Mouse (Mus musculus) retina, postnatal 1 day (tissue): ENCODE measurements around the gene Hspa1l.
"Not testable (repeated sequence)": the region's sequence is repeated elsewhere in the genome, so short reads cannot be mapped to it uniquely, and the experiment has no call there.

ENCODE experiments used
- DNase-seq: peaks from one replicate; pipeline ENCODE4 v3.0.0-alpha.2; 2012

Hspa1l gene

DNA sequence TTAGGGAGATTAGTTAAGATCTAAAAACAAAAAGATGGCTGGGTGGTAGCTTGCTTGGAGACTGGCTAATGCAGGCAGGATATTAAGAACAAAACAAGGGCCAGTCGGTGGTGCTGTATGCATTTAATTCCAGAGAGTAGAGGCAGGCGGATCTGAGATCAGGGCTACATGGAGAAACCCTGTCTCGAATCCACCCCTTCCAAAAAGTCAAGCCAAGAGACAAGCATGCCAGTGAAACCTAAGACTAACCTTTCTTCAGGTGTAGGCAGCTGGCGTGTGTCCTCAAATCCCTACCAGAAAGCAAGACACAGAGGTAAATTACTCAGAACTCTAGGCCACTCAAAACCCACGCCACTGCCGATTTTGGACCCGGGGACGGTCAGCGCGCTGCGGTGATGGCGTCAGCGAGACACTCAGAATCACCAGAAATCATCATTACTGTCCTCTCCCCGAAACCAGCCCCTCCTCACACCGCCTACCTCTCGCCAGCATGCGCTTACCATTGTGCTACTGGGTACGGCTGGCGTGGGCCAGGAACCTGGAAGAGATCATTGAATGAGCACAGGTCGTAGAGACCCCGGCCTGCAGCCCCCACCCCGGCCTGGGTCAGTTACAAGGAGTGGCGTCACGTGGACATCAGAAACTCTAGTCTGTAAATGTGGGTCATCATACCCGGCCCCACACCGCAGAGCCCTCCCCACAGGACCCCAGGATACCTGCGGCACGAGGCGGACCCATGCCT is 20.7 kb upstream of the Hspa1l start:
- DNase-seq, result no peak

DNA sequence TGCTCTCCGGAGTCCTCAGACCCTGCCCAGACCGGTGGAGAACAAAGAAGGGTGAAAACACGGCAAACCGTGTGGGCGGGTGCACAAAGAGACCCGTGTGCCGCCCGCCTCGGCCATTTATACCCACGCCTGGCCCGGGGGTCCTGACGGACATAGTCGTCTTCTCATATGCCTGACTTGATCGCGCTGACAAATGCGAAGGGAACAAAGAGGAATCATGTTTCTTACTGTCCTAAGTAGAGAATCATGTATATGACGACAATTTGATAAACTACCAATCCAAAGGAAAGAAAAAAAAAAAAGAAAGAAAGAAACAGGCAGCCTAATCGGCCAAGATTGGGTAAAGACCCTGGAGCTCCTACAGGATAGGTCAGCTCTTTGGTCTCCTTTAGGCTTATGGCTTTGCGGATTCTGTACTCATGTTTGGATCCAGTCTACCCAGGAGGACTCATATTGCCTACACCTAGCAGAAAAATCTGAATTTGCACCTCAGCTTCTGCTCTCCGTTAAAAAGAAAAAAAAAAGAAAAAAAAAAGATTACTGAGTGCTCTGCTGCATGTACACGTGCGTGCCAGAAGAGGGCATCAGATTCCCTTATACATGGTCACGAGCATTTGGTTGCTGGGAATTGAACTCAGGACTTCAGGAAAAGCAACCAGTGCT is 20.0 kb upstream of the Hspa1l start:
- DNase-seq, result peak; percentile 91

DNA sequence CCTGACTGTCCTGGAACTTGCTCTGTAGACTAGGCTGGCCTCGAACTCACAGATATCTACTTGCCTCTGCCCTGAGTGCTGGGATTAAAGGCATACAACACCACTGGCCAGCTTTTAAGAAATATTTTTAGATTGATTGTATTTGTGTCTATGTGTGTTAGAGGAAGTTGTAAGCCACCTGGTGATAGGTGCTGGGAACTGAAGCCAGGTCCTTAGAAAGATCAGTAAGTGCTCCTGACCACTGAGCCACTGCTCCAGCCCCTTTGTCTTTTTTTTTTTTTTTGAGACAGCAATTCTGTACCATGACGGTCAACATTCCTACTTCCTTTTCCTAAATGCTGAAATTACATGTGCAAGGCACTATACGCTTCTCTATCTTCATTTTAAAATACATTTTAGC is 19.2 kb upstream of the Hspa1l start:
- DNase-seq, result no peak

GRCm38 (mm10) chr17:34953904-34954303 is 18.6 kb upstream of the Hspa1l start:
- DNase-seq, result no peak

GRCm38 (mm10) chr17:34954831-34955230 is 17.7 kb upstream of the Hspa1l start:
- no peak for DNase-seq

GRCm38 (mm10) chr17:34955884-34956283 is 16.6 kb upstream of the Hspa1l start:
- DNase-seq, result no peak

GRCm38 (mm10) chr17:34956340-34956739 is 16.2 kb upstream of the Hspa1l start:
- peak; percentile 24 for DNase-seq

DNA sequence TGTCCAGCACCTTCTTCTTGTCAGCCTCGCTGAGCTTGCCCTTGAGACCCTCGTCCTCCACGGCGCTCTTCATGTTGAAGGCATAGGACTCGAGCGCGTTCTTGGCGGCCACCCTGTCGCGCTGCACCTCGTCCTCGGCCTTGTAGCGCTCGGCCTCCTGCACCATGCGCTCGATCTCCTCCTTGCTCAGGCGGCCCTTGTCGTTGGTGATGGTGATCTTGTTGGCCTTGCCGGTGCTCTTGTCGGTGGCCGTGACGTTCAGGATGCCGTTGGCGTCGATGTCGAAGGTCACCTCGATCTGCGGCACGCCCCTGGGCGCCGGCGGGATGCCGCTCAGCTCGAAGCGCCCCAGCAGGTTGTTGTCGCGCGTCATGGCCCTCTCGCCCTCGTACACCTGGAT is 15.2 kb upstream of the Hspa1l start:
- DNase-seq, result not testable (repeated sequence)

DNA sequence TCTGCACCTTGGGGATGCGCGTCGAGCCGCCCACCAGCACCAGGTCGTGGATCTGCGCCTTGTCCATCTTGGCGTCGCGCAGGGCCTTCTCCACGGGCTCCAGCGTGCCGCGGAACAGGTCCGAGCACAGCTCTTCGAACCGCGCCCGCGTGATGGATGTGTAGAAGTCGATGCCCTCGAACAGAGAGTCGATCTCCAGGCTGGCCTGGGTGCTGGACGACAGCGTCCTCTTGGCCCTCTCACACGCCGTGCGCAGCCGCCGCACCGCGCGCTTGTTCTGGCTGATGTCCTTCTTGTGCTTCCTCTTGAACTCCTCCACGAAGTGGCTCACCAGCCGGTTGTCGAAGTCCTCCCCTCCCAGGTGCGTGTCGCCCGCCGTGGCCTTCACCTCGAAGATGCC is 14.5 kb upstream of the Hspa1l start:
- not testable (repeated sequence) for DNase-seq

GRCm38 (mm10) chr17:34958734-34959129 is 13.8 kb upstream of the Hspa1l start:
- DNase-seq, result not testable (repeated sequence)

GRCm38 (mm10) chr17:34959130-34959778 is 13.2 kb upstream of the Hspa1l start, which contains the start of gene Hspa1b:
Gene Hspa1b, minus strand, starts transcription at chr17:34959238.
- peak; percentile 80 for DNase-seq

DNA sequence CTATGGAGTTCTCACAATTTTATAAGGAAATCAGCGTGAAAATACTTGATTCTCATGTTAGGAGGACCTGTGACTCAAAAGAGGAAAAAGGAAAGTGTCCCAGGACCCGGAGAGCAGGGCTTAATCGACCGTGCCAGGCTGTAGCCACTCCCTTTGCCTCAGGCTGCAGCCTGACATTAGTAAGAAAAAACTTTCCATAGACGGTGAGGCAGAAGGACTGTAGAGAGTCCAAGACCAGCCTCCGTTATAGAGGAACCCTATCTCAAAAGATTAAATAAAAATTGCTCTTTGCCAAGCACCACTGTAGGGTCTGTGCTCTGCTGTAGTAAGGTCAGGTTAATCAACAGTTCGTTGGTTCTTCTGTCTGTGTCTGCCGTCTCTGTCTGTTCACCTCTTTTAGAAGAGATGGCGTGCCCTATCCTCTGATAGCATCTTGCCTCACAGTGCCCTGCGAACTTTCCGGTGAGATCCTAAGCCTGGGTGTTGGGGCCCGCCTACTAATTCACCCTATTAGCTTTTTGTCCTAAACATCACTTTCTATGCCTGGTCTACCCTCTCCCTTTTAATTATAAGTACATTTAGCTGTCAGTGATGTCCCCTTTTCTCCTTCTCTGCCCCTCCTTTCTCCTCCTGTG is 12.5 kb upstream of the Hspa1l start:
- no peak for DNase-seq

GRCm38 (mm10) chr17:34960702-34961493 is 11.6 kb upstream of the Hspa1l start:
- DNase-seq, result no peak

DNA sequence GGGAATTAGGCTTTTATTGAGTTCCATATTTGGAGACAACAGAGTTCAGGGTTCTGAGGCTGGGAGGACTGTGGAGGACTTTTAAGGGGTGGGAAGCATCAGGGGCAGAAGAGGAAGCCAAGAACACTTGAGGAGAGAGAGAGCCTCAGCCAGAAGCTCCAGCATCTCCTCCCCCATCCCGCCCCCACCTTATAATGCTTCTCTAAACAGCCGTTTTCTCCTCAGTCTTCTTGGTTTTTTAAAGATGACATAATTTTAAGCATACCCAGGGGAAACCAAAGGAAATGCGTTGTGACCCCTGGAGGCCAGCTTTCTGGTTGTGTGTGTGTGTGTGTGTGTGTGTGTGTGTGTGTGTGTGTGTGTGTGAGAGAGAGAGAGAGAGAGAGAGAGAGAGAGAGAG is 10.4 kb upstream of the Hspa1l start:
- no peak for DNase-seq

- no peak for DNase-seq
Observed at GRCm38 (mm10) chr17:34962841-34963240, 9.7 kb upstream of the Hspa1l start.

- peak; percentile 69 for DNase-seq
Observed at GRCm38 (mm10) chr17:34964640-34965049, 7.9 kb upstream of the Hspa1l start.

GRCm38 (mm10) chr17:34965627-34966026 is 6.9 kb upstream of the Hspa1l start:
- no peak for DNase-seq

GRCm38 (mm10) chr17:34969822-34970221 is 2.7 kb upstream of the Hspa1l start, which contains the start of gene Gm20481:
Gene Gm20481, plus strand, starts transcription at chr17:34969912.
- DNase-seq, result not testable (repeated sequence)

GRCm38 (mm10) chr17:34970850-34971249 is 1.7 kb upstream of the Hspa1l start:
- not testable (repeated sequence) for DNase-seq

DNA sequence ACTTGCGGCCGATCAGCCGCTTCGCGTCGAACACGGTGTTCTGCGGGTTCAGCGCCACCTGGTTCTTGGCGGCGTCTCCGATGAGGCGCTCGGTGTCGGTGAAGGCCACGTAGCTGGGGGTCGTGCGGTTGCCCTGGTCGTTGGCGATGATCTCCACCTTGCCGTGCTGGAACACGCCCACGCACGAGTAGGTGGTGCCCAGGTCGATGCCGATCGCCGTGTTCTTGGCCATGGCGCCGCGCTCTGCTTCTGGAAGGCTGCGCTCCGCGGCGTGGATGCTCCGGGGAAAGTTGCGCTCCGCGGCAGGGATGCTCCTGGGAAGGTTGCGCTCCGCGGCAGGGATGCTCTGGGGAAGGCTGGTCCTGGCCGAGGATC is 822 bp upstream of the Hspa1l start:
- DNase-seq, result not testable (repeated sequence)

GRCm38 (mm10) chr17:34975581-34976492 is 3.3 kb downstream of the Hspa1l start:
- no peak for DNase-seq
